Mouse (Mus musculus): Measurements from ENCODE around the gene Msx3. TPM values are rescaled to one million over a fixed set of nuclear protein-coding genes. Genes with fewer than 3 reads are reported as not detected.

The Msx3 gene
- polyA plus RNA-seq, 1 experiment = 0.01 TPM

DNA sequence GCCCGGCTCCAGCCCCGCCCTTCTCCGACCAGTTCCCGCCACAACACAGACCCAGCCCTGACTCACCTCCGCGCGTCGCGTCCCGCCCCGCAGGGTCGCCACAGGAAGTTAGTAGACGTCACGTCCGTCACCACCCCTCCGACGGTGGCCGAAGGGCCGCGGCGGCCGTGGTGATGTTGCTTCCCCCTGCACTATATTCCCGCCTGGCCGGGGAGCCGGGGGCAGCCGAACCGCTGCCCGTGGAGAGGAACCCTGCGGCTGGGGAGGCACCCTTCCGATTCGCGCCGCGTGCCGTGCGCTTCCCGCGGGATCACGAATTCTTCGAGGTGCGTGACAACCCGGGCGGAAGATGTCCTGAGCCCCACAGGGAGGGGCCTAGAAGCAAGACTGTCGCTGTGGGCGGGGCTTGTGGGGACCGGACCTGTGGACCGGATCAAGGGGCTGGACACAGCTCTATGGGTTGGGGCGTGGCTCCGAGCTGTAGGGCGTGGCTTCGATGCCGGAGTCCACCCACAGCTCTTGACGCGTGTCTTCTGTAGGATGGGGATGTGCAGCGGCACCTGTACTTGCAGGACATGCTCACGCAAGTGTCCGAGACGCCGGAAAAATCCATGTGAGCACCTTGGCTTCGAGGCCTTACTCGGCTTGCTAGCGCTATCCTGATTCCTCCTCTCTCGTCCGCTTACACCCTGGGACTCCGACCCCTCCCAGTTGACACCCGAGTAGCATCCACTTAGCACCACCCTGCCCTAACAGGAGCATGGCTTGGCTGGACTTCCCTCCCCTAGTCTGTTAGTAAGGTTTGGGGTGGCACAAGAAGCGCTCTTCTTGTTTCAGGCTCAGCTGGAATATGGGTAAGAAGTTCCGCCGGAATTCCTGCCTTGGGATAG is 12.4 kb downstream of the Msx3 start, which contains the start of the genes Zfp511 and Tubgcp2:
Gene Zfp511, plus strand, starts transcription at position 111 of the 890 bp plus-strand sequence.
Gene Tubgcp2, minus strand, starts transcription at position 389 of the 890 bp plus-strand sequence.
- H3K79me2 ChIP-seq (ENCODE audit: control insufficient read depth, insufficient read depth) = peaks cover 40% of the 10 kb centered on the region
- H3K27me3 ChIP-seq (ENCODE audit: control insufficient read depth, insufficient read depth, insufficient read length) = no peaks in the 10 kb centered on the region
- H3K36me3 ChIP-seq (ENCODE audit: control insufficient read depth, insufficient read depth) = peaks cover 26% of the 10 kb centered on the region
- peak within 1 kb of the TSS; percentile 64 for H3K4me3 ChIP-seq (ENCODE audit: insufficient read depth, poor library complexity, severe bottlenecking)
- H3ac ChIP-seq (ENCODE audit: control insufficient read depth, insufficient read length, low read depth) = peak within 1 kb of the TSS; percentile 91
- TF ChIP-seq MYOG (IDR thresholded peaks at IDR 0.05; ENCODE audit: control insufficient read depth, extremely low read depth, insufficient read length) (no peak), MAX (IDR thresholded peaks at IDR 0.05) (peak; percentile 16), CTCF (IDR thresholded peaks at IDR 0.05; ENCODE audit: control insufficient read depth, insufficient read depth, insufficient read length) (no peak)
- peaks cover 19% of the 10 kb centered on the region for H3K79me3 ChIP-seq (ENCODE audit: low read depth)

DNA sequence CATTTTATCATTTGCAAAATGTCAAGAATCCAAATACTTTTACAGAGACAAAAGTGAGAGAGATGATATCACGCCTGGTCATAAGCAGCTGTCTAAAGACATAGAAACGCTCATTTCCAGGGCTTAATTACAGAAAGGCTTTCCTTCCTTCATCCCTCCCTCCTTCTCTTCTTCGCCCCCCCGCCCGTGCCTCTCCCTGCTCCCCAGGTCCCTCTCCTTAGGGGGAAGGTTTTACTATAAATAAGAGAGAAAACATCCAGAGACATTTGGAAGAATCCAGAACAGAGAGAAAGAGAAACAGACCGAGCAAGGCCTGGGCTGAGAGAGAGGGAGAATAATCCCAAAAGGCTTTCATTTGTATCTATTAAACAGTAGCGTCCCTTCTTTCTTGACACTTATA is 13.4 kb downstream of the Msx3 start:
- Histone ChIP-seq H3K79me3 (ENCODE audit: low read depth) (peaks cover 19% of the 10 kb centered on the region), H3K79me2 (ENCODE audit: control insufficient read depth, insufficient read depth) (peaks cover 40% of the 10 kb centered on the region), H3ac (ENCODE audit: control insufficient read depth, insufficient read length, low read depth) (peak overlapping the region; percentile 91), H3K4me3 (ENCODE audit: insufficient read depth, poor library complexity, severe bottlenecking) (peak overlapping the region; percentile 64), H3K27me3 (ENCODE audit: control insufficient read depth, insufficient read depth, insufficient read length) (no peaks in the 10 kb centered on the region), H3K36me3 (ENCODE audit: control insufficient read depth, insufficient read depth) (peaks cover 34% of the 10 kb centered on the region)
- TF ChIP-seq CEBPB (IDR thresholded peaks at IDR 0.05; ENCODE audit: low read depth) (no peak), CTCF (IDR thresholded peaks at IDR 0.05; ENCODE audit: control insufficient read depth, insufficient read depth, insufficient read length) (no peak), MYOG (IDR thresholded peaks at IDR 0.05; ENCODE audit: control insufficient read depth, extremely low read depth, insufficient read length) (no peak), MAX (IDR thresholded peaks at IDR 0.05) (no peak), FOSL1 (IDR thresholded peaks at IDR 0.05; ENCODE audit: insufficient read depth, low read length, poor library complexity, severe bottlenecking) (no peak), MYOD1 (IDR thresholded peaks at IDR 0.05; ENCODE audit: control insufficient read depth, insufficient read length, low read depth) (no peak), USF1 (IDR thresholded peaks at IDR 0.05; ENCODE audit: low read depth) (no peak)

DNA sequence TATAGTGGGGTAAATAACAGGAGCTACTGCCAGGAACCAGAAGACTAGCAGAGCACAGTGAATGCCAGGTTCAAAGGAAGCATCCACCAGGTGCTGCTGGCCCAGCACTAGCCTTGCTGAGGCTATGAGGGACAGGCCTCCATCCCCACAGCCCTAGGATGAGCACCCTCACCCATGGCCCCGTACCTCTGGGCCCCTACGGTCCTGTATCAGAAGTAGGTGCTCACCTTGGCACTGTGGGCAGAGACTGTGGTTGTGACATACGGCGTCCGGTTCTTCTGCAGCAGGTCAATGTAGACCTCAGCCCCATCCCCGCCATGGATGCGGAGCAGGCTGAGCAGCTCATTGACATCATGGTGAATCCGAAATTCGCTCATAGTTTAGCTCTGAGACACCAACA is 15.5 kb downstream of the Msx3 start:
- TF ChIP-seq MYOG (IDR thresholded peaks at IDR 0.05; ENCODE audit: control insufficient read depth, extremely low read depth, insufficient read length) (no peak), USF1 (IDR thresholded peaks at IDR 0.05; ENCODE audit: low read depth) (no peak), MYOD1 (IDR thresholded peaks at IDR 0.05; ENCODE audit: control insufficient read depth, insufficient read length, low read depth) (no peak), CTCF (IDR thresholded peaks at IDR 0.05; ENCODE audit: control insufficient read depth, insufficient read depth, insufficient read length) (no peak), CEBPB (IDR thresholded peaks at IDR 0.05; ENCODE audit: low read depth) (no peak), MAX (IDR thresholded peaks at IDR 0.05) (no peak), FOSL1 (IDR thresholded peaks at IDR 0.05; ENCODE audit: insufficient read depth, low read length, poor library complexity, severe bottlenecking) (no peak)
- Histone ChIP-seq H3K79me3 (ENCODE audit: low read depth) (peaks cover 19% of the 10 kb centered on the region), H3K79me2 (ENCODE audit: control insufficient read depth, insufficient read depth) (peaks cover 40% of the 10 kb centered on the region), H3K36me3 (ENCODE audit: control insufficient read depth, insufficient read depth) (peaks cover 43% of the 10 kb centered on the region), H3K4me3 (ENCODE audit: insufficient read depth, poor library complexity, severe bottlenecking) (no peak overlapping the region), H3K27me3 (ENCODE audit: control insufficient read depth, insufficient read depth, insufficient read length) (no peaks in the 10 kb centered on the region), H3ac (ENCODE audit: control insufficient read depth, insufficient read length, low read depth) (no peak overlapping the region)

DNA sequence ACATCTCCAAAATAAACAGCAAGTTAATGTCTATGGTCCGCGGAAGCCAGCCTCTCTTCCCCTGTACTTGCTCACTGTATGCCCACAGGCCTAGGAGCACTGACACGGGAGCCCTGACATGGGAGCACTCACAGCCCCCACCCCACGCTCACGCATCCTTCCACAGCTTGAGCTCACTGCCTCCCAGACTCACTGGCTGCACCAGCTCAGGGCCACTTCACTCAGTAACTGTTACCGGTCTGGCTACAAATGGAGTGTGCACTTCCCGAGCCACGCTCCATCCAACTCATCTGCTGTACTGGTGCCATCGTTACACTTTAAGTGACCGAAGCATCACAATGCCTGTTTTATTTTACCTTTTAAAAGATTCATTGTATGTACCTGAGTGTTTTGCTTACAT is 16.5 kb downstream of the Msx3 start:
- Histone ChIP-seq H3K4me3 (ENCODE audit: insufficient read depth, poor library complexity, severe bottlenecking) (no peak overlapping the region), H3K79me3 (ENCODE audit: low read depth) (peaks cover 20% of the 10 kb centered on the region), H3K79me2 (ENCODE audit: control insufficient read depth, insufficient read depth) (peaks cover 36% of the 10 kb centered on the region), H3K36me3 (ENCODE audit: control insufficient read depth, insufficient read depth) (peaks cover 46% of the 10 kb centered on the region), H3K27me3 (ENCODE audit: control insufficient read depth, insufficient read depth, insufficient read length) (no peaks in the 10 kb centered on the region), H3ac (ENCODE audit: control insufficient read depth, insufficient read length, low read depth) (no peak overlapping the region)
- TF ChIP-seq MYOG (IDR thresholded peaks at IDR 0.05; ENCODE audit: control insufficient read depth, extremely low read depth, insufficient read length) (no peak), FOSL1 (IDR thresholded peaks at IDR 0.05; ENCODE audit: insufficient read depth, low read length, poor library complexity, severe bottlenecking) (no peak), MYOD1 (IDR thresholded peaks at IDR 0.05; ENCODE audit: control insufficient read depth, insufficient read length, low read depth) (no peak), CEBPB (IDR thresholded peaks at IDR 0.05; ENCODE audit: low read depth) (no peak), USF1 (IDR thresholded peaks at IDR 0.05; ENCODE audit: low read depth) (no peak), MAX (IDR thresholded peaks at IDR 0.05) (no peak), CTCF (IDR thresholded peaks at IDR 0.05; ENCODE audit: control insufficient read depth, insufficient read depth, insufficient read length) (no peak)

DNA sequence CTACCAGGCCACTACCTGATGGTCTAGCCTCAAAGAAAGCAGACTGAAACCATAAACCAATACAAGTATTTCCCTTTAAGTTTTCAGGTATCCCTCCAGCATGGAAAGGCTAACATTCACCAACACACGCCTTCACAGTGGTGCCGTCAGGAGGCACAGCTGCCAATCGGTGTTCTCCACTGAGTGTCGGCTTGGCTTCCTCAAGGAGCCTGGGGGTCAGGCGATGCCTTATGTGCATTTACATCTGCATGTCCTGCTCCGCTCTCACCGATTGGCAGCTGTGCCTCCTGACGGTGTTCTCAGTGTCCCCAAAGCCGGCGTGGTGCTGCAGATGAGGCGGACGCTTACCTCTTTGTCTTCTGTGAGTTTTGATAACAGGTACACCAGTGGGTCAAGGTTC is 17.1 kb downstream of the Msx3 start:
- H3ac ChIP-seq (ENCODE audit: control insufficient read depth, insufficient read length, low read depth) = no peak overlapping the region
- H3K27me3 ChIP-seq (ENCODE audit: control insufficient read depth, insufficient read depth, insufficient read length) = no peaks in the 10 kb centered on the region
- no peak for TF ChIP-seq FOSL1 (IDR thresholded peaks at IDR 0.05; ENCODE audit: insufficient read depth, low read length, poor library complexity, severe bottlenecking)
- TF ChIP-seq MYOG (IDR thresholded peaks at IDR 0.05; ENCODE audit: control insufficient read depth, extremely low read depth, insufficient read length) = no peak
- TF ChIP-seq CTCF (IDR thresholded peaks at IDR 0.05; ENCODE audit: control insufficient read depth, insufficient read depth, insufficient read length) = no peak
- no peak for TF ChIP-seq MAX (IDR thresholded peaks at IDR 0.05)
- TF ChIP-seq MYOD1 (IDR thresholded peaks at IDR 0.05; ENCODE audit: control insufficient read depth, insufficient read length, low read depth) = no peak
- TF ChIP-seq USF1 (IDR thresholded peaks at IDR 0.05; ENCODE audit: low read depth) = no peak
- no peak for TF ChIP-seq CEBPB (IDR thresholded peaks at IDR 0.05; ENCODE audit: low read depth)
- peaks cover 30% of the 10 kb centered on the region for H3K79me2 ChIP-seq (ENCODE audit: control insufficient read depth, insufficient read depth)
- H3K79me3 ChIP-seq (ENCODE audit: low read depth) = peaks cover 18% of the 10 kb centered on the region
- no peak overlapping the region for H3K4me3 ChIP-seq (ENCODE audit: insufficient read depth, poor library complexity, severe bottlenecking)
- H3K36me3 ChIP-seq (ENCODE audit: control insufficient read depth, insufficient read depth) = peaks cover 43% of the 10 kb centered on the region

All from C2C12 (cell line).